Mouse (Mus musculus) cortical plate, adult 2 months (tissue): Measurements from ENCODE around the gene Gm21060.

Experiments
- CTCF ChIP-seq: fragments of 200-500 bp; IDR thresholded peaks from 2 replicates; pipeline ENCODE4 v1.5.1; 2011; ENCODE audit warnings: mild to moderate bottlenecking, control low read depth, low read length; ENCODE audit not compliant: insufficient read depth; ENCODE audit errors: extremely low read depth
- POLR2A ChIP-seq: fragments of 200-500 bp; IDR thresholded peaks from 2 replicates; pipeline ENCODE4 v1.6.1; 2011; ENCODE audit warnings: mild to moderate bottlenecking, low read length, control low read depth; ENCODE audit not compliant: insufficient read depth; ENCODE audit errors: extremely low read depth

DNA sequence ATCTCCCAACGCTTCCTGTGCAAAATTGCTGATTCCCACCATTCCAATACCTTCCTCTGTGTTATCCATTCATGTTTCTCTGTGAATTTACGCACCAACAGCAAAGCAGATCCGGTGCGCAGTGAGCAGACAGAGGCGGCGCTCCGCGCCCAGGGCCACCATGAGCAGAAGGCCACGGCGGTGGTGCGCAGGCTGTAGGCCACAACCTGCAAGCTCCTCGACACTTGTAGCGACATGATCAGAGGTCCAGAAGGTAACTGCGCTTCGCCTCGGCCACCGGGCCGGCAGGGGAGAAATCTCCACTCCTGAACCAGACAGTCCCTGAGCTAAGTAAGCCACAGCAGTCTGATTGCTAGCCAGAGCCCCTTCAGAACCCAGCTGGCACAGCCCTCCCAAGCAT lies 39.1 kb downstream of the Gm21060 start:
- TF ChIP-seq CTCF (no peak), POLR2A (no peak)
